Mouse (Mus musculus) midbrain, embryonic 16.5 days (tissue): ENCODE data around the gene Crlf1. TPM values are rescaled to one million over a fixed set of nuclear protein-coding genes. Genes with fewer than 3 reads are reported as not detected.

Experiments
- ATAC-seq: fragments of 200-750 bp; cut with Nextera tagmentation; 2 replicates; pipeline ENCODE4 v1.8.0; 2017; ENCODE audit warnings: moderate TSS enrichment
- H3K27ac ChIP-seq: fragments of 300-500 bp; sonication (generic); 2 replicates; pipeline ENCODE4 v1.5.1; 2014; ENCODE audit warnings: mild to moderate bottlenecking, low read length, mixed read lengths
- H3K27me3 ChIP-seq: fragments of 300-500 bp; sonication (generic); 2 replicates; pipeline ENCODE4 v1.6.1; 2014; ENCODE audit warnings: low read depth, low read length, mixed read lengths; ENCODE audit not compliant: control insufficient read depth, insufficient read depth
- H3K36me3 ChIP-seq: fragments of 300-500 bp; sonication (generic); 2 replicates; pipeline ENCODE4 v1.6.1; 2014; ENCODE audit warnings: mild to moderate bottlenecking, low read length, moderate library complexity, mixed read lengths; ENCODE audit not compliant: control insufficient read depth, insufficient read depth
- H3K4me1 ChIP-seq: fragments of 300-500 bp; sonication (generic); 2 replicates; pipeline ENCODE4 v1.6.1; 2014; ENCODE audit warnings: mild to moderate bottlenecking, low read length, mixed read lengths; ENCODE audit not compliant: control insufficient read depth, insufficient read depth
- H3K4me2 ChIP-seq: fragments of 300-500 bp; sonication (generic); 2 replicates; pipeline ENCODE4 v1.6.1; 2014; ENCODE audit warnings: mild to moderate bottlenecking, low read length, mixed read lengths
- H3K4me3 ChIP-seq: fragments of 300-500 bp; sonication (generic); 2 replicates; pipeline ENCODE4 v1.5.1; 2014; ENCODE audit warnings: low read depth, mild to moderate bottlenecking, low read length, moderate library complexity, mixed read lengths
- H3K9ac ChIP-seq: fragments of 300-500 bp; sonication (generic); 2 replicates; pipeline ENCODE4 v1.6.1; 2014; ENCODE audit warnings: low read depth, low read length, mixed read lengths
- H3K9me3 ChIP-seq: fragments of 300-500 bp; sonication (generic); replicated peaks from 2 replicates; pipeline ENCODE4 v1.6.1; 2014; ENCODE audit warnings: mild to moderate bottlenecking, low read length, mixed read lengths; ENCODE audit not compliant: control insufficient read depth, poor library complexity, severe bottlenecking
- WGBS: fragments of 180-500 bp; shearing (Covaris S2); extraction: QIAGEN DNeasy Blood & Tissue Kit; methylation state at CpG from one replicate; pipeline ENCODE4 v1.1.7; 2014; 5-methylcytosine and 5-hydroxymethylcytosine counted together
- polyA plus RNA-seq: library from polyadenylated mRNA; unstranded; fragments of >200 nt; fragmentation: Nextera tagmentation; extraction: Ambion mirVana; gene quantifications from 2 replicates; pipeline ENCODE4 v1.2.1, GENCODE M21; 2015

The Crlf1 gene
- polyA plus RNA-seq, 1 experiment from 2014 or later: 6.3 TPM

GRCm38 (mm10) chr8:70534281-70534680 is 41.3 kb downstream of the Crlf1 start:
- Histone ChIP-seq H3K4me1 (peaks cover 9% of the 10 kb centered on the region), H3K4me3 (no peak overlapping the region), H3K27me3 (no peaks in the 10 kb centered on the region), H3K9me3 (no peaks in the 10 kb centered on the region), H3K36me3 (peaks cover 29% of the 10 kb centered on the region), H3K9ac (no peak overlapping the region), H3K27ac (no peak overlapping the region), H3K4me2 (no peak overlapping the region)
- ATAC-seq: no peak
- WGBS: 93% methylated on average over 12 of the region's 12 CpGs

GRCm38 (mm10) chr8:70535221-70535620 is 42.3 kb downstream of the Crlf1 start:
- Histone ChIP-seq H3K27ac (no peak overlapping the region), H3K36me3 (peaks cover 27% of the 10 kb centered on the region), H3K9ac (no peak overlapping the region), H3K27me3 (no peaks in the 10 kb centered on the region), H3K9me3 (no peaks in the 10 kb centered on the region), H3K4me1 (peaks cover 8% of the 10 kb centered on the region), H3K4me3 (no peak overlapping the region), H3K4me2 (no peak overlapping the region)
- no peak for ATAC-seq
- 96% methylated on average over 3 of the region's 3 CpGs for WGBS

- ATAC-seq: no peak
- H3K27me3 ChIP-seq: no peaks in the 10 kb centered on the region
- H3K4me2 ChIP-seq: no peak overlapping the region
- H3K27ac ChIP-seq: no peak overlapping the region
- no peak overlapping the region for H3K9ac ChIP-seq
- H3K9me3 ChIP-seq: no peaks in the 10 kb centered on the region
- WGBS: 89% methylated on average over 2 of the region's 2 CpGs
- H3K4me1 ChIP-seq: peaks cover 13% of the 10 kb centered on the region
- H3K4me3 ChIP-seq: no peak overlapping the region
- peaks cover 25% of the 10 kb centered on the region for H3K36me3 ChIP-seq
Measured at GRCm38 (mm10) chr8:70535701-70536100, 42.7 kb downstream of the Crlf1 start.

GRCm38 (mm10) chr8:70538024-70538579 is 45.1 kb downstream of the Crlf1 start:
- ATAC-seq: peak; percentile 14; the same call in 1 of the 2 replicates
- Histone ChIP-seq H3K27ac (peak overlapping the region; percentile 94), H3K9me3 (no peaks in the 10 kb centered on the region), H3K4me3 (peak overlapping the region; percentile 82), H3K4me1 (peaks cover 26% of the 10 kb centered on the region), H3K36me3 (peaks cover 8% of the 10 kb centered on the region; the same call in 1 of the 2 replicates), H3K9ac (peak overlapping the region; percentile 89; the same call in 1 of the 2 replicates), H3K4me2 (peak overlapping the region; percentile 93), H3K27me3 (no peaks in the 10 kb centered on the region)
- WGBS: 15% methylated on average over 24 of the region's 24 CpGs

GRCm38 (mm10) chr8:70538633-70539076 is 45.7 kb downstream of the Crlf1 start:
- Histone ChIP-seq H3K9ac (peak overlapping the region; percentile 89; the same call in 1 of the 2 replicates), H3K36me3 (peaks cover 8% of the 10 kb centered on the region; the same call in 1 of the 2 replicates), H3K4me1 (peaks cover 26% of the 10 kb centered on the region), H3K27ac (peak overlapping the region; percentile 94), H3K4me3 (peak overlapping the region; percentile 82), H3K9me3 (no peaks in the 10 kb centered on the region), H3K27me3 (no peaks in the 10 kb centered on the region), H3K4me2 (peak overlapping the region; percentile 93)
- ATAC-seq: peak; percentile 76
- under 1% methylated on average over 32 of the region's 32 CpGs for WGBS

GRCm38 (mm10) chr8:70539077-70539813 is 46.3 kb downstream of the Crlf1 start, which contains the start of gene Ell:
TSS of gene Ell (plus strand) at chr8:70539457.
- WGBS: under 1% methylated on average over 57 of the region's 58 CpGs
- Histone ChIP-seq H3K4me1 (peaks cover 26% of the 10 kb centered on the region), H3K4me3 (peak within 1 kb of the TSS; percentile 82), H3K4me2 (peak within 1 kb of the TSS; percentile 93), H3K36me3 (peaks cover 4% of the 10 kb centered on the region; the same call in 1 of the 2 replicates), H3K9ac (peak within 1 kb of the TSS; percentile 89), H3K27me3 (no peaks in the 10 kb centered on the region), H3K9me3 (no peaks in the 10 kb centered on the region), H3K27ac (peak within 1 kb of the TSS; percentile 94)
- peak; percentile 89 for ATAC-seq

- no peaks in the 10 kb centered on the region for H3K9me3 ChIP-seq
- peaks cover 26% of the 10 kb centered on the region for H3K4me1 ChIP-seq
- H3K4me2 ChIP-seq: peak overlapping the region; percentile 93
- H3K27ac ChIP-seq: peak overlapping the region; percentile 94
- 13% methylated on average over 4 of the region's 4 CpGs for WGBS
- no peaks in the 10 kb centered on the region; the same call in 1 of the 2 replicates for H3K36me3 ChIP-seq
- H3K9ac ChIP-seq: peak overlapping the region; percentile 89
- ATAC-seq: no peak
- peak overlapping the region; percentile 82 for H3K4me3 ChIP-seq
- no peaks in the 10 kb centered on the region for H3K27me3 ChIP-seq
Measured at GRCm38 (mm10) chr8:70540013-70540506, 47.1 kb downstream of the Crlf1 start.

- 54% methylated on average over 7 of the region's 7 CpGs for WGBS
- peak overlapping the region; percentile 89 for H3K9ac ChIP-seq
- H3K4me3 ChIP-seq: peak overlapping the region; percentile 82
- no peak for ATAC-seq
- H3K4me1 ChIP-seq: peaks cover 26% of the 10 kb centered on the region
- H3K9me3 ChIP-seq: no peaks in the 10 kb centered on the region
- no peaks in the 10 kb centered on the region for H3K27me3 ChIP-seq
- peak overlapping the region; percentile 93 for H3K4me2 ChIP-seq
- no peaks in the 10 kb centered on the region for H3K36me3 ChIP-seq
- H3K27ac ChIP-seq: no peak overlapping the region
Measured at GRCm38 (mm10) chr8:70540507-70541071, 47.6 kb downstream of the Crlf1 start.
